Mouse (Mus musculus): ENCODE results near the gene Xlr3a. TPM values are rescaled to one million over a fixed set of nuclear protein-coding genes. Genes with fewer than 3 reads are reported as not detected.

Xlr3a gene
- polyA plus RNA-seq, 1 experiment, result 2.0 TPM

- TF ChIP-seq POLR2A (IDR thresholded peaks at IDR 0.05; ENCODE audit: extremely low read depth, insufficient read depth, low read length) (no peak), CTCF (IDR thresholded peaks at IDR 0.05; ENCODE audit: extremely low read depth, insufficient read depth, low read length) (no peak)
- no peak overlapping the region for H3K27ac ChIP-seq (ENCODE audit: insufficient read depth, low read length)
- no peaks in the 10 kb centered on the region for H3K4me1 ChIP-seq (ENCODE audit: control insufficient read depth, insufficient read depth, low read length)
- H3K4me3 ChIP-seq (ENCODE audit: insufficient read depth, low read length), result no peak overlapping the region
Measured at GRCm38 (mm10) chrX:73061528-73061927, 35.4 kb downstream of the Xlr3a start.

GRCm38 (mm10) chrX:73053860-73054563, 42.9 kb downstream of the Xlr3a start:
- TF ChIP-seq POLR2A (IDR thresholded peaks at IDR 0.05; ENCODE audit: extremely low read depth, insufficient read depth, low read length) (peak; percentile 15; the same call in 1 of the 2 replicates), CTCF (IDR thresholded peaks at IDR 0.05; ENCODE audit: extremely low read depth, insufficient read depth, low read length) (peak; percentile 90)
- Histone ChIP-seq H3K27ac (ENCODE audit: insufficient read depth, low read length) (no peak overlapping the region), H3K4me1 (ENCODE audit: control insufficient read depth, insufficient read depth, low read length) (no peaks in the 10 kb centered on the region), H3K4me3 (ENCODE audit: insufficient read depth, low read length) (no peak overlapping the region)

DNA sequence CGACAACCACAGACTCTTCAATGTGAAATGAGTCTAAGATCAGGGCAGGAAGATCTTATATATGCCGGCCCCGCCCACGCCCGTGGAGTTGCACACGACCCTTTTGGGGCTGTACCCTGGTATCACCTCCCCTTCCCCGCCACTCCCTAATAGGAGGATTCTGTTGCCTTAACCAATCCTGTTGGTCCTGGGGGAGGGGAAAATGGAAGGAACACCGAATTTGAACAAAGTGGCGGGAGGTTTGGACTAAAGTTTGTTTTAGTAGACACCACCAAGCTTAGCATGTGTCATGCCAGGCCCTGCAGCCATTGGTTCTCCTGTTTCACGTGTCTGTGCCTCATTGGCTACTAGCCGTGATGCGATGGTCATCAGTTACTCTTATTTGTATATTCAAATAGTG, 57.2 kb downstream of the Xlr3a start:
- no peaks in the 10 kb centered on the region for H3K4me1 ChIP-seq (ENCODE audit: control insufficient read depth, insufficient read depth, low read length)
- no peak overlapping the region for H3K4me3 ChIP-seq (ENCODE audit: insufficient read depth, low read length)
- no peak for TF ChIP-seq CTCF (IDR thresholded peaks at IDR 0.05; ENCODE audit: extremely low read depth, insufficient read depth, low read length)
- no peak for TF ChIP-seq POLR2A (IDR thresholded peaks at IDR 0.05; ENCODE audit: extremely low read depth, insufficient read depth, low read length)
- no peak overlapping the region for H3K27ac ChIP-seq (ENCODE audit: insufficient read depth, low read length)

DNA sequence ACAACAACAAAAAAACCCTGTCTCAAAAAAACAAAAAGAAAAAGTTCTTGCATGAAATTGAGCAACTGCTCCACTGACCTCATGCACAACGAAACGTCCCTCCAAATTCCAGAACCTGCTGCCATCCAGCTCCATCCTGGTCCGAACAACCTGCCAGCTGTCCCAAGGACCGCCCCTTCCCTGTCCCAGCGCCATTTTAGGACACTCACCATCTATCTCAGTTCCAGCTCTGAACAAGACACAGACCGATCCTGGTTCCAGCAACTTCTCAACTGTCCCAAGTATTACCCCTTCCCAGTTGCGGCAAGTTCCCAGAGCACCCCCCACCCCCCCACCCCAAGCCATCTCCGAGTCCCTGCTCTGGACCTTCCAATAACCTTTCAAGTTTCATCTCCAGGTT, 58.1 kb downstream of the Xlr3a start:
- Histone ChIP-seq H3K4me3 (ENCODE audit: insufficient read depth, low read length) (no peak overlapping the region), H3K4me1 (ENCODE audit: control insufficient read depth, insufficient read depth, low read length) (no peaks in the 10 kb centered on the region), H3K27ac (ENCODE audit: insufficient read depth, low read length) (no peak overlapping the region)
- TF ChIP-seq CTCF (IDR thresholded peaks at IDR 0.05; ENCODE audit: extremely low read depth, insufficient read depth, low read length) (no peak), POLR2A (IDR thresholded peaks at IDR 0.05; ENCODE audit: extremely low read depth, insufficient read depth, low read length) (no peak)

DNA sequence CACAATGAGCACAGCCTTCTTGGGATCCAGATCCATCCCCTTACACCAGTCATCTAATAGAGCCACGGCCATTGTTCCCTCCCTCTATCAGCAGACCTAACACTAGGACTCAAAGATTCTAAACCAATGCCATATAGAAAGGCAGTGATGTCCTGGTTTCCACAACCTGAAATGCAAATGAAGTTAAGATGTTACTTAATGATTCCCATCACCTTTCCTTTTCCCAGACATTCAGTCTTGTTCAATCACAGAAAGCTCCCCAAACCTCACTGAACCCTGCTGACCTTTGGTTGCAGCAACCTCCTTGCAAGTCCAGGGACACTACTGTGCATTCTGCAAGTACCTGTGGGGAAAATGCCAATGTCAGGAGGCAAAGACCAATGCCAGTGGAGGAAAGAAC, 59.9 kb downstream of the Xlr3a start, which contains the start of gene Pnma5:
TSS of gene Pnma5 (minus strand) at position 101 of the 400 bp plus-strand sequence.
- Histone ChIP-seq H3K27ac (ENCODE audit: insufficient read depth, low read length) (no peak within 1 kb of the TSS), H3K4me3 (ENCODE audit: insufficient read depth, low read length) (no peak within 1 kb of the TSS), H3K4me1 (ENCODE audit: control insufficient read depth, insufficient read depth, low read length) (no peaks in the 10 kb centered on the region)
- TF ChIP-seq POLR2A (IDR thresholded peaks at IDR 0.05; ENCODE audit: extremely low read depth, insufficient read depth, low read length), result no peak
- no peak for TF ChIP-seq CTCF (IDR thresholded peaks at IDR 0.05; ENCODE audit: extremely low read depth, insufficient read depth, low read length)

Other genes with a start within 250 kb of the Xlr3a start
- gene Cetn2, start 178.7 kb downstream of the Xlr3a start, polyA plus RNA-seq (2012; rRNA removed), result 41.4 and 44.3 TPM in 2 replicates
- gene Nsdhl, start 178.5 kb downstream of the Xlr3a start, polyA plus RNA-seq (2012; rRNA removed), result 32.1 and 36.4 TPM in 2 replicates
- 0.91 and 0.94 TPM in 2 replicates for gene Zfp185, start 109.8 kb downstream of the Xlr3a start, polyA plus RNA-seq (2012; rRNA removed)
- gene Pnma5, start 60.0 kb downstream of the Xlr3a start, polyA plus RNA-seq (2012; rRNA removed), result 0.13 and 0.25 TPM in 2 replicates
- 15.9 and 20.8 TPM in 2 replicates for gene Pnma3, start 32.3 kb downstream of the Xlr3a start, polyA plus RNA-seq (2012; rRNA removed)
- gene Xlr4a, start 14.6 kb downstream of the Xlr3a start, polyA plus RNA-seq (2012; rRNA removed), result 0.64 and 0.67 TPM in 2 replicates
- 0.28 and 0.31 TPM in 2 replicates for gene Gm14685, start 20.0 kb upstream of the Xlr3a start, polyA plus RNA-seq (2012; rRNA removed)
- not detected in 2 replicates for gene Xlr5b, start 51.7 kb upstream of the Xlr3a start, polyA plus RNA-seq (2012; rRNA removed)
- gene DXBay18, start 52.4 kb upstream of the Xlr3a start, polyA plus RNA-seq (2012; rRNA removed), result 0.52 and 0.55 TPM in 2 replicates
- gene Spin2d, start 79.9 kb upstream of the Xlr3a start, polyA plus RNA-seq (2012; rRNA removed), result not detected in 2 replicates
- gene Xlr3b, start 95.1 kb upstream of the Xlr3a start, polyA plus RNA-seq (2012; rRNA removed), result 4.6 and 5.3 TPM in 2 replicates
- 0.93 and 1.6 TPM in 2 replicates for gene Xlr4b, start 117.2 kb upstream of the Xlr3a start, polyA plus RNA-seq (2012; rRNA removed)
- 14.9 and 15.2 TPM in 2 replicates for gene F8a, start 131.2 kb upstream of the Xlr3a start, polyA plus RNA-seq (2012; rRNA removed)
- gene Xlr4c, start 146.0 kb upstream of the Xlr3a start, polyA plus RNA-seq (2012; rRNA removed), result 0.17 and 0.29 TPM in 2 replicates
- not detected in 2 replicates for gene Xlr3c, start 168.3 kb upstream of the Xlr3a start, polyA plus RNA-seq (2012; rRNA removed)
- not detected in 2 replicates for gene Xlr5a, start 195.9 kb upstream of the Xlr3a start, polyA plus RNA-seq (2012; rRNA removed)
- not detected in 2 replicates for gene Xlr5c, start 195.9 kb upstream of the Xlr3a start, polyA plus RNA-seq (2012; rRNA removed)
- gene Gm45015, start 239.7 kb upstream of the Xlr3a start, polyA plus RNA-seq (2012; rRNA removed), result not detected in 2 replicates
- 17.5 and 17.7 TPM in 2 replicates for gene Zfp275, start 245.5 kb upstream of the Xlr3a start, polyA plus RNA-seq (2012; rRNA removed)